Mouse (Mus musculus) MEL (cell line): ENCODE measurements around the gene Mast1. TPM values are rescaled to one million over a fixed set of nuclear protein-coding genes. Genes with fewer than 3 reads are reported as not detected.

Experiments used
- DNase-seq: peaks from one replicate; pipeline ENCODE4 v3.0.0; 2011; ENCODE audit warnings: low read depth, low spot score
- H3K27ac ChIP-seq: 2 replicates; pipeline ENCODE4 v1.5.1; 2012; ENCODE audit warnings: low read depth, mild to moderate bottlenecking, control low read depth, low read length, moderate library complexity; ENCODE audit not compliant: control insufficient read depth
- H3K27me3 ChIP-seq, 2 experiments: fragments of 150-350 bp in 1 of 2; sonication (generic) in 1 of 2; 2 replicates each; pipeline ENCODE4 v1.6.1; 2012; ENCODE audit warnings: low read length in 2 of 2, mild to moderate bottlenecking in 2 of 2, improper control_type of control experiment in 1 of 2, moderate library complexity in 1 of 2; ENCODE audit not compliant: insufficient read depth in 2 of 2, control insufficient read depth in 1 of 2
- H3K36me3 ChIP-seq, 2 experiments: 2 replicates each; pipeline ENCODE4 v1.6.1; 2012 to 2014; ENCODE audit warnings: low read length in 2 of 2, improper control_type of control experiment in 1 of 2, inconsistent platforms in 1 of 2, mild to moderate bottlenecking in 1 of 2; ENCODE audit not compliant: insufficient read depth in 2 of 2, control insufficient read depth in 1 of 2
- H3K4me1 ChIP-seq, 2 experiments: fragments of 150-350 bp in 1 of 2; sonication (generic) in 1 of 2; 2 replicates each; pipeline ENCODE4 v1.6.1; 2012; ENCODE audit warnings: low read length in 2 of 2, improper control_type of control experiment in 1 of 2, mild to moderate bottlenecking in 1 of 2; ENCODE audit not compliant: insufficient read depth in 2 of 2, control insufficient read depth in 1 of 2
- H3K4me3 ChIP-seq, 2 experiments: fragments of 150-350 bp in 1 of 2; sonication (generic) in 1 of 2; 2 replicates each; pipeline ENCODE4 v1.5.1; 2012; ENCODE audit warnings: low read depth in 2 of 2, low read length in 2 of 2, mild to moderate bottlenecking in 2 of 2, moderate library complexity in 2 of 2, control low read depth in 1 of 2, improper control_type of control experiment in 1 of 2; ENCODE audit not compliant: control insufficient read depth in 1 of 2, insufficient read depth in 1 of 2
- H3K79me2 ChIP-seq: 2 replicates; pipeline ENCODE4 v1.6.1; 2012; ENCODE audit warnings: mild to moderate bottlenecking, low read length, moderate library complexity; ENCODE audit not compliant: control insufficient read depth, poor library complexity, insufficient read depth
- H3K9ac ChIP-seq: 2 replicates; pipeline ENCODE4 v1.6.1; 2012; ENCODE audit warnings: low read depth, mild to moderate bottlenecking, control low read depth, low read length, moderate library complexity; ENCODE audit not compliant: control insufficient read depth, poor library complexity, severe bottlenecking
- H3K9me3 ChIP-seq: fragments of 150-350 bp; sonication (generic); replicated peaks from 2 replicates; pipeline ENCODE4 v1.6.1; 2012; ENCODE audit warnings: mild to moderate bottlenecking, low read length, improper control_type of control experiment, moderate library complexity; ENCODE audit not compliant: insufficient read depth
- BHLHE40 ChIP-seq: IDR thresholded peaks from 2 replicates; pipeline ENCODE4 v1.6.1; 2012; ENCODE audit warnings: low read depth, mild to moderate bottlenecking, inconsistent platforms, low read length, improper control_type of control experiment, borderline replicate concordance
- CHD1 ChIP-seq: IDR thresholded peaks from 2 replicates; pipeline ENCODE4 v1.6.1; 2012; ENCODE audit warnings: low read depth, mild to moderate bottlenecking, inconsistent platforms, low read length, improper control_type of control experiment
- CHD2 ChIP-seq: IDR thresholded peaks from 2 replicates; pipeline ENCODE4 v1.6.1; 2011; ENCODE audit warnings: low read length, improper control_type of control experiment
- ETS1 ChIP-seq: IDR thresholded peaks from 2 replicates; pipeline ENCODE4 v1.6.1; 2012; ENCODE audit warnings: low read depth, mild to moderate bottlenecking, inconsistent platforms, low read length, improper control_type of control experiment, moderate library complexity
- GABPA ChIP-seq: IDR thresholded peaks from 2 replicates; pipeline ENCODE4 v1.6.1; 2012; ENCODE audit warnings: low read depth, mild to moderate bottlenecking, inconsistent platforms, low read length, improper control_type of control experiment, moderate library complexity
- HCFC1 ChIP-seq: IDR thresholded peaks from 2 replicates; pipeline ENCODE4 v1.6.1; 2012; ENCODE audit warnings: low read depth, mild to moderate bottlenecking, inconsistent platforms, low read length, improper control_type of control experiment, moderate library complexity
- JUND ChIP-seq: IDR thresholded peaks from 2 replicates; pipeline ENCODE4 v1.6.1; 2011; ENCODE audit warnings: low read depth, mild to moderate bottlenecking, improper control_type of control experiment, low read length
- KAT2A ChIP-seq: conservative IDR thresholded peaks from 2 replicates; pipeline ENCODE4 v1.6.1; 2012; ENCODE audit warnings: low read depth, low read length, improper control_type of control experiment, inconsistent platforms
- MAFK ChIP-seq: IDR thresholded peaks from 2 replicates; pipeline ENCODE4 v1.6.1; 2011; ENCODE audit warnings: low read depth, mild to moderate bottlenecking, low read length, improper control_type of control experiment, borderline replicate concordance
- MAX ChIP-seq: IDR thresholded peaks from 2 replicates; pipeline ENCODE4 v1.6.1; 2011; ENCODE audit warnings: low read length, improper control_type of control experiment
- MAZ ChIP-seq: IDR thresholded peaks from 2 replicates; pipeline ENCODE4 v1.6.1; 2012; ENCODE audit warnings: low read depth, mild to moderate bottlenecking, inconsistent platforms, low read length, improper control_type of control experiment
- MXI1 ChIP-seq: IDR thresholded peaks from 2 replicates; pipeline ENCODE4 v1.6.1; 2011; ENCODE audit warnings: mild to moderate bottlenecking, low read depth, low read length, improper control_type of control experiment
- MYC ChIP-seq: IDR thresholded peaks from 2 replicates; pipeline ENCODE4 v1.6.1; 2011; ENCODE audit warnings: low read depth, mild to moderate bottlenecking, low read length, improper control_type of control experiment, moderate library complexity
- POLR2A ChIP-seq, 2 experiments: IDR thresholded peaks; 2 replicates each; pipeline ENCODE4 v1.6.1; 2011 to 2012; ENCODE audit warnings: low read length in 2 of 2, mild to moderate bottlenecking in 2 of 2, control low read depth in 1 of 2, improper control_type of control experiment in 1 of 2, low read depth in 1 of 2, moderate library complexity in 1 of 2; ENCODE audit not compliant: control insufficient read depth in 1 of 2, insufficient read depth in 1 of 2, poor library complexity in 1 of 2
- POLR2AphosphoS2 ChIP-seq: IDR thresholded peaks from 2 replicates; pipeline ENCODE4 v1.6.1; 2011; ENCODE audit warnings: low read length, improper control_type of control experiment
- POLR2AphosphoS5 ChIP-seq: IDR thresholded peaks from 2 replicates; pipeline ENCODE4 v1.6.1; 2012; ENCODE audit warnings: low read depth, borderline replicate concordance, mild to moderate bottlenecking, inconsistent platforms, low read length, moderate library complexity, mixed read lengths
- RCOR1 ChIP-seq: IDR thresholded peaks from 2 replicates; pipeline ENCODE4 v1.6.1; 2012; ENCODE audit warnings: low read depth, mild to moderate bottlenecking, inconsistent platforms, low read length, improper control_type of control experiment
- TAL1 ChIP-seq: IDR thresholded peaks from 2 replicates; pipeline ENCODE4 v1.6.1; 2012; ENCODE audit warnings: mild to moderate bottlenecking, inconsistent platforms, low read length, moderate library complexity, mixed read lengths
- TBP ChIP-seq: IDR thresholded peaks from 2 replicates; pipeline ENCODE4 v1.8.0; 2011; ENCODE audit warnings: low read depth, low read length, improper control_type of control experiment
- TCF12 ChIP-seq: IDR thresholded peaks from 2 replicates; pipeline ENCODE4 v1.6.1; 2014; ENCODE audit warnings: low read depth, mild to moderate bottlenecking, inconsistent platforms, low read length, improper control_type of control experiment, moderate library complexity
- USF1 ChIP-seq: IDR thresholded peaks from 2 replicates; pipeline ENCODE4 v1.6.1; 2014; ENCODE audit warnings: low read depth, mild to moderate bottlenecking, inconsistent platforms, low read length, improper control_type of control experiment, moderate library complexity
- USF2 ChIP-seq, 2 experiments: IDR thresholded peaks; 2 replicates each; pipeline ENCODE4 v1.6.1; 2011 to 2012; ENCODE audit warnings: improper control_type of control experiment in 2 of 2, low read length in 2 of 2, borderline replicate concordance in 1 of 2, inconsistent platforms in 1 of 2, low read depth in 1 of 2, mild to moderate bottlenecking in 1 of 2; ENCODE audit not compliant: insufficient read depth in 1 of 2
- ZC3H11A ChIP-seq: IDR thresholded peaks from 2 replicates; pipeline ENCODE4 v1.6.1; 2012; ENCODE audit warnings: low read depth, mild to moderate bottlenecking, inconsistent platforms, low read length, improper control_type of control experiment
- ZKSCAN1 ChIP-seq: IDR thresholded peaks from 2 replicates; pipeline ENCODE4 v1.6.1; 2012; ENCODE audit warnings: low read depth, mild to moderate bottlenecking, inconsistent platforms, low read length, improper control_type of control experiment, moderate library complexity
- ZNF384 ChIP-seq: IDR thresholded peaks from 2 replicates; pipeline ENCODE4 v1.6.1; 2012; ENCODE audit warnings: low read depth, mild to moderate bottlenecking, inconsistent platforms, low read length, improper control_type of control experiment
- polyA plus RNA-seq, 2 experiments: library from polyadenylated mRNA; stranded (reverse) in 1 of 2; unstranded in 1 of 2; fragments of >175 nt in 1 of 2; fragments of >200 nt in 1 of 2; gene quantifications; 2 replicates each; pipeline versions ENCODE4 v1.2.1 to v1.2.4; 2012; ENCODE audit warnings: low replicate concordance in 2 of 2, low read depth in 1 of 2; ENCODE audit not compliant: insufficient read length in 2 of 2, insufficient read depth in 1 of 2, missing spikeins in 1 of 2
- total RNA-seq: library from RNA; depleted of rRNA; stranded (reverse); fragments of 300-350 nt; gene quantifications from 2 replicates; pipeline ENCODE4 v1.2.3, GENCODE M21; 2012

Gene Mast1
- total and polyA plus RNA-seq, 3 experiments: 0.77 to 4.5 TPM; not detected in 1

- TF ChIP-seq ZKSCAN1 (no peak), TCF12 (no peak), CHD1 (no peak), JUND (no peak), BHLHE40 (no peak), POLR2AphosphoS2 (no peak), USF1 (no peak), RCOR1 (no peak), MXI1 (0 out of 2 replicates have a peak, but pooled peaks have one; percentile 39), ETS1 (peak; percentile 57), CHD2 (no peak), MAZ (no peak), MAX (peak; percentile 25; the same call in 1 of the 2 replicates), USF2 (IDR thresholded peaks at IDR 0.05; ENCODE audit: borderline replicate concordance in 1 of 2, insufficient read depth in 1 of 2, low read depth in 1 of 2, low read length in 2 of 2) (no peak), MAFK (peak; percentile 63), ZNF384 (peak; percentile 87), GABPA (no peak), TAL1 (no peak), MYC (peak; percentile 74; the same call in 1 of the 2 replicates), HCFC1 (no peak), KAT2A (no peak), TBP (no peak), ZC3H11A (no peak)
These were observed 29.7 kb downstream of the Mast1 start (continued) for GRCm38 (mm10) chr8:84907493-84907892.

GRCm38 (mm10) chr8:84907037-84907436, 30.1 kb downstream of the Mast1 start:
- Histone ChIP-seq H3K9me3 (no peaks in the 10 kb centered on the region), H3K4me3 (no peak overlapping the region), H3K27ac (peak overlapping the region; percentile 65), H3K9ac (no peak overlapping the region), H3K79me2 (peaks cover 47% of the 10 kb centered on the region), H3K4me1 (peaks cover 2 to 31% of the 10 kb centered on the region in 2 experiments; a peak in 3 of 4 replicates), H3K36me3 (peaks cover 9 to 24% of the 10 kb centered on the region in 2 experiments; a peak in 3 of 4 replicates), H3K27me3 (no peaks in the 10 kb centered on the region)
- peak; percentile 55 for DNase-seq
- TF ChIP-seq TBP (no peak), POLR2A (IDR thresholded peaks at IDR 0.05; ENCODE audit: control insufficient read depth in 1 of 2, insufficient read depth in 1 of 2, low read depth in 1 of 2, low read length in 2 of 2, poor library complexity in 1 of 2) (peak in 1 of 2 experiments; percentile 28; a peak in 2 of 4 replicates), POLR2AphosphoS5 (no peak), POLR2AphosphoS2 (peak; percentile 71)
